Mouse (Mus musculus): ENCODE results near the gene Zfp800. TPM values are rescaled to one million over a fixed set of nuclear protein-coding genes. Genes with fewer than 3 reads are reported as not detected.
A peak's percentile ranks its signal among the peaks of the same experiment; 100 is the strongest.

Zfp800 gene
- 22.7 and 23.2 TPM in 2 replicates for polyA plus RNA-seq (2014; fragmentation: Nextera tagmentation; extraction: Ambion mirVana)

DNA sequence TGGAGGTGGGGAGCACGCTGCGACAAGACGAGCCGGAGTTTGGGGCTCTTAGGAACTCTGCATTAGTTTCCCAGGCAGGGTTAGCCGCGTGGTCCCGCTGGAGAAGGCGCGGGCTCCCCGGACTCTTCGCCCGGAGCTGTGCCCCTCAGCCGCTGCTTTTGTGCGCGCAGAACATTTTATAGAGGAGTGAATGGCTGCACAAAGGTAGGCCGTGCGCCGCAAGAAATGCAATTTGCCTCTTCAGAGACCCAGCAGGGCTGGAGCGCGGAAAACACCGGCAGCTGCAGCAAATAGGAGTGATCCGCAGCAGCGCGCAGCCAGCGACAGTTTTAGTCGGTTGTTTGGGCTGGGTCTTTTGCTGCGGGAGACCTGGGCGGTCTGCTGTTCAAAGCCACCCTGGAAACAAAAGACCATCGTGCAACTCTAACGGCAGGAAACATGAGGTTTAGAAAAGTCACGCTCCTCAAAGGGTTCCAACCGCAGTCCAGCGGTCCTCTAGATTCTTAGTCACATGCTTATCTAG lies at the start of gene Zfp800:
Zfp800 (minus strand) TSS at position 325 of the 523 bp plus-strand sequence.
- ATAC-seq (ENCODE audit: low FRiP score, low TSS enrichment) = peak; percentile 75; the same call in 1 of the 2 replicates
- under 1% methylated on average over 33 of the region's 33 CpGs for WGBS
- Histone ChIP-seq H3K27ac (ENCODE audit: low read depth, low read length) (no peak within 1 kb of the TSS), H3K27me3 (ENCODE audit: control insufficient read depth, insufficient read depth, low read length) (peaks cover 22% of the 10 kb centered on the region; the same call in 1 of the 2 replicates), H3K4me2 (replicated peaks; ENCODE audit: low read depth, low read length) (peak within 1 kb of the TSS; percentile 56), H3K9me3 (ENCODE audit: control insufficient read depth, low read length) (peaks cover 5% of the 10 kb centered on the region; the same call in 1 of the 2 replicates), H3K36me3 (ENCODE audit: control insufficient read depth, insufficient read depth, low read length) (no peaks in the 10 kb centered on the region), H3K9ac (ENCODE audit: low read depth, low read length) (peak within 1 kb of the TSS; percentile 23; the same call in 1 of the 2 replicates), H3K4me1 (ENCODE audit: control insufficient read depth, insufficient read depth, low read length) (no peaks in the 10 kb centered on the region), H3K4me3 (ENCODE audit: low read length) (peak within 1 kb of the TSS; percentile 43)

DNA sequence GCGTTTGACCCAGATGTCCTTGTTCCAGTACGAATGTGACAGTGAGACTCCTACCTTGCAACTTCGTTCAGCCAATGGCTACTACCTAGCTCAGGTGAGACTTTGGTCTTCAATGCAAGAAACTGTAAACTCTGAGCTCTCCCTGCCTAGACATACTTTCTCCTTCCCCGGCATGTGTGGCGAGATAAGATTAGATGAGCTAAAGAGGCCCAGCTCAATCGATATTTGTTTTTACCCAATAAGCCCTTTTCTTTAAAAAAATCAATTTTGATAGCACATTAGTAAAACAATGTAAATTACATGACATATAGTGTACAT lies 33.7 kb upstream of the Zfp800 start:
- Histone ChIP-seq H3K9me3 (ENCODE audit: control insufficient read depth, low read length) (no peaks in the 10 kb centered on the region), H3K9ac (ENCODE audit: low read depth, low read length) (no peak overlapping the region), H3K4me1 (ENCODE audit: control insufficient read depth, insufficient read depth, low read length) (no peaks in the 10 kb centered on the region), H3K4me2 (replicated peaks; ENCODE audit: low read depth, low read length) (no peak overlapping the region), H3K4me3 (ENCODE audit: low read length) (no peak overlapping the region), H3K27me3 (ENCODE audit: control insufficient read depth, insufficient read depth, low read length) (no peaks in the 10 kb centered on the region), H3K27ac (ENCODE audit: low read depth, low read length) (no peak overlapping the region), H3K36me3 (ENCODE audit: control insufficient read depth, insufficient read depth, low read length) (peaks cover 8% of the 10 kb centered on the region)
- no peak for ATAC-seq (ENCODE audit: low FRiP score, low TSS enrichment)
- WGBS = 82% methylated on average over 6 of the region's 6 CpGs

- no peak for ATAC-seq (ENCODE audit: low FRiP score, low TSS enrichment)
Measured at GRCm38 (mm10) chr6:28430795-28431537, 33.2 kb upstream of the Zfp800 start.

DNA sequence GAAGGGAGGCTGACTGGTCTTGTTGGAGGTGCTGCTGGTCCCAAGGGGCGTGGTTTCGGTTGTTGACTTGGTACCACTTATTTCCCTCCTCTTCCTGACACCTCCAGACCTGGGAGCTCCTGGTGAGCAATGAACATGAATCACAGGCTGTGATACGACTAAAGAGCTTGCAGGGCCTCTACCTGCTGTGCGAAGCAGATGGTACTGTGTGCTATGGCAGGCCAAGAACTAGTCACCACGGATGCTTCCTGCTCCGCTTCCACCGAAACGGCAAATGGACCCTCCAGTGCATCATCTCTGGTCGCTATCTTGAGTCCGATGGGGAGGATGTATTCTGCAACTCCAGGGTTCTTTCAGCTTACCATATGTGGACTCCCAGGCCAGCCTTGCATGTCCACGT lies 32.1 kb upstream of the Zfp800 start:
- H3K4me3 ChIP-seq (ENCODE audit: low read length) = no peak overlapping the region
- H3K4me2 ChIP-seq (replicated peaks; ENCODE audit: low read depth, low read length) = no peak overlapping the region
- H3K9ac ChIP-seq (ENCODE audit: low read depth, low read length) = no peak overlapping the region
- no peaks in the 10 kb centered on the region for H3K9me3 ChIP-seq (ENCODE audit: control insufficient read depth, low read length)
- H3K36me3 ChIP-seq (ENCODE audit: control insufficient read depth, insufficient read depth, low read length) = peaks cover 18% of the 10 kb centered on the region
- no peaks in the 10 kb centered on the region for H3K4me1 ChIP-seq (ENCODE audit: control insufficient read depth, insufficient read depth, low read length)
- no peak overlapping the region for H3K27ac ChIP-seq (ENCODE audit: low read depth, low read length)
- no peak for ATAC-seq (ENCODE audit: low FRiP score, low TSS enrichment)
- WGBS = 86% methylated on average over 11 of the region's 11 CpGs
- no peaks in the 10 kb centered on the region for H3K27me3 ChIP-seq (ENCODE audit: control insufficient read depth, insufficient read depth, low read length)

More at GRCm38 (mm10) chr6:28430795-28431537, 33.2 kb upstream of the Zfp800 start:
- H3K36me3 ChIP-seq (ENCODE audit: control insufficient read depth, insufficient read depth, low read length) = peaks cover 13% of the 10 kb centered on the region
- no peaks in the 10 kb centered on the region for H3K27me3 ChIP-seq (ENCODE audit: control insufficient read depth, insufficient read depth, low read length)
- 76% methylated on average over 10 of the region's 10 CpGs for WGBS
- H3K4me1 ChIP-seq (ENCODE audit: control insufficient read depth, insufficient read depth, low read length) = no peaks in the 10 kb centered on the region
- H3K27ac ChIP-seq (ENCODE audit: low read depth, low read length) = no peak overlapping the region
- H3K4me2 ChIP-seq (replicated peaks; ENCODE audit: low read depth, low read length) = no peak overlapping the region
- no peaks in the 10 kb centered on the region for H3K9me3 ChIP-seq (ENCODE audit: control insufficient read depth, low read length)
- H3K9ac ChIP-seq (ENCODE audit: low read depth, low read length) = no peak overlapping the region
- H3K4me3 ChIP-seq (ENCODE audit: low read length) = no peak overlapping the region

DNA sequence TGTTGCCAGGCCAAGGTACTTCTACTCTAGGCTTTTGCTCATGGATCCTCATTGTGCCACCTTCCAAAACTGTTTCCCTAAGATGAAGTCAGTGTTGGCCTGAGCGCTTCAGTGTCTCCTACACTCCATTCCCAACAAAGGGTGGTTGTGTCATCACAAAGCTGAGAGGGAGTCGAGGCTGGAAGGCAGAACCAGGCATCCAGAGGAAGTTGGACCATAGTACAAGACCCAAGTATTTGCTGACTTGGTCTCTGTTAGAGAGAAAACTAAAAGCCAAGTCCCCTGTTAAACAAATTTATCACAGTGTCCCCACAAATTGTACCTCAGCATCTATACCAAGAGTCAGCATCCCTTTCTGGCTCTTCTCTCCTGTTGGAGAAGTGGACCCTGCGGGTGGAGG lies 30.5 kb upstream of the Zfp800 start, which contains the start of gene Gcc1:
Gcc1 (minus strand) TSS at position 101 of the 400 bp plus-strand sequence.
- no peak for ATAC-seq (ENCODE audit: low FRiP score, low TSS enrichment)
- no peak within 1 kb of the TSS for H3K9ac ChIP-seq (ENCODE audit: low read depth, low read length)
- no peaks in the 10 kb centered on the region for H3K9me3 ChIP-seq (ENCODE audit: control insufficient read depth, low read length)
- no peaks in the 10 kb centered on the region for H3K4me1 ChIP-seq (ENCODE audit: control insufficient read depth, insufficient read depth, low read length)
- H3K36me3 ChIP-seq (ENCODE audit: control insufficient read depth, insufficient read depth, low read length) = peaks cover 18% of the 10 kb centered on the region
- H3K4me2 ChIP-seq (replicated peaks; ENCODE audit: low read depth, low read length) = no peak within 1 kb of the TSS
- H3K4me3 ChIP-seq (ENCODE audit: low read length) = no peak within 1 kb of the TSS
- 89% methylated on average over 3 of the region's 3 CpGs for WGBS
- H3K27me3 ChIP-seq (ENCODE audit: control insufficient read depth, insufficient read depth, low read length) = no peaks in the 10 kb centered on the region
- no peak within 1 kb of the TSS for H3K27ac ChIP-seq (ENCODE audit: low read depth, low read length)

DNA sequence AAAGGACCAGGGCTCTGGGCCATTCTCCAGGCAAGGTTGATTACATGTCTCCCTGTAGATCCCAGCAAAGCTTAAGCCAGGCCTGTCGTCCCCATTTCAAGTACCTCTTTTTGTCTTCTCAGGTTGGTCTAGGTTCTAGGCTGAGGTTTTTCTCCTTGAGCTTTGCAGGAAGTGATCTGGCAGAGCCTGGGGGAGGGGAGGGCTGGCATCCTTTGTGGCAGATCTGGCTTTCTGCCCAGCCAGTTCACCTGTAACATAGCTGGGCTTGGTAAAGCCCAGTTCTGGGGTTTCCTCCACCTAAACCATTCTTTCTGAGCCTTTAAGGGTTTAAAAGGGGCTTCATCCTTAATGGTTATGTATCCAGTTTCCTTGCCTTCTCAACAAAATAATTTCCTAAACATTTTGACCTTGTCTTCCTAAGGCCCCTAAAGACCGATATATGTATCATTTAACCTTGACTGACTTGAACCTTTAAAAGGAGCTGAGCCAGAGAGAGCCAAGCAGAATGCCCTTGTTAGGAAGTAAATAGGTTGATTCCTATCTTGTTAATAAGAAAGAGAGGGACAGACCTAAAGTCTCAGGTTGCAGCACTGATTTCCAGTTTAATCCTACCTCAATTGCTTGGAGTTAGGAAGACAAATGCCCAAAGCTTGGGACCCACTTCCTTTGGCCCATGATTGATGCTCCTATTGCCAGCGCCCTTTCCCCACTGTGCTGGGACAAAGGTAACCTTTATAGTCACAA lies 29.5 kb upstream of the Zfp800 start, which contains the start of gene Fscn3:
Fscn3 (plus strand) TSS at position 694 of the 744 bp plus-strand sequence.
- H3K27me3 ChIP-seq (ENCODE audit: control insufficient read depth, insufficient read depth, low read length) = no peaks in the 10 kb centered on the region
- H3K36me3 ChIP-seq (ENCODE audit: control insufficient read depth, insufficient read depth, low read length) = peaks cover 18% of the 10 kb centered on the region
- H3K4me1 ChIP-seq (ENCODE audit: control insufficient read depth, insufficient read depth, low read length) = no peaks in the 10 kb centered on the region
- no peak within 1 kb of the TSS for H3K27ac ChIP-seq (ENCODE audit: low read depth, low read length)
- H3K4me3 ChIP-seq (ENCODE audit: low read length) = no peak within 1 kb of the TSS
- H3K9ac ChIP-seq (ENCODE audit: low read depth, low read length) = no peak within 1 kb of the TSS
- no peak for ATAC-seq (ENCODE audit: low FRiP score, low TSS enrichment)
- no peaks in the 10 kb centered on the region for H3K9me3 ChIP-seq (ENCODE audit: control insufficient read depth, low read length)
- H3K4me2 ChIP-seq (replicated peaks; ENCODE audit: low read depth, low read length) = no peak within 1 kb of the TSS
- WGBS = 72% methylated on average over 3 of the region's 3 CpGs

- no peaks in the 10 kb centered on the region for H3K9me3 ChIP-seq (ENCODE audit: control insufficient read depth, low read length)
- H3K27me3 ChIP-seq (ENCODE audit: control insufficient read depth, insufficient read depth, low read length) = no peaks in the 10 kb centered on the region
- WGBS = 93% methylated on average over 6 of the region's 6 CpGs
- H3K4me2 ChIP-seq (replicated peaks; ENCODE audit: low read depth, low read length) = peak overlapping the region; percentile 64; the same call in 1 of the 2 replicates
- H3K36me3 ChIP-seq (ENCODE audit: control insufficient read depth, insufficient read depth, low read length) = peaks cover 18% of the 10 kb centered on the region
- ATAC-seq (ENCODE audit: low FRiP score, low TSS enrichment) = no peak
- no peak overlapping the region for H3K9ac ChIP-seq (ENCODE audit: low read depth, low read length)
- H3K4me1 ChIP-seq (ENCODE audit: control insufficient read depth, insufficient read depth, low read length) = peaks cover 14% of the 10 kb centered on the region
- no peak overlapping the region for H3K4me3 ChIP-seq (ENCODE audit: low read length)
- H3K27ac ChIP-seq (ENCODE audit: low read depth, low read length) = no peak overlapping the region
Measured at GRCm38 (mm10) chr6:28425019-28425418, 27.2 kb upstream of the Zfp800 start.

- 11% methylated on average over 37 of the region's 46 CpGs for WGBS
- no peaks in the 10 kb centered on the region for H3K9me3 ChIP-seq (ENCODE audit: control insufficient read depth, low read length)
- peak; percentile 51 for ATAC-seq (ENCODE audit: low FRiP score, low TSS enrichment)
- peak overlapping the region; percentile 73 for H3K27ac ChIP-seq (ENCODE audit: low read depth, low read length)
- H3K36me3 ChIP-seq (ENCODE audit: control insufficient read depth, insufficient read depth, low read length) = peaks cover 19% of the 10 kb centered on the region
- no peaks in the 10 kb centered on the region for H3K27me3 ChIP-seq (ENCODE audit: control insufficient read depth, insufficient read depth, low read length)
- peak overlapping the region; percentile 97 for H3K4me3 ChIP-seq (ENCODE audit: low read length)
- H3K4me1 ChIP-seq (ENCODE audit: control insufficient read depth, insufficient read depth, low read length) = peaks cover 18% of the 10 kb centered on the region
- peak overlapping the region; percentile 64 for H3K4me2 ChIP-seq (replicated peaks; ENCODE audit: low read depth, low read length)
- H3K9ac ChIP-seq (ENCODE audit: low read depth, low read length) = peak overlapping the region; percentile 91
Measured at GRCm38 (mm10) chr6:28423767-28424695, 26.2 kb upstream of the Zfp800 start.

Measured in kidney, embryonic 14.5 days (tissue).